Mouse (Mus musculus): ENCODE results near the gene Fam161b.

DNA sequence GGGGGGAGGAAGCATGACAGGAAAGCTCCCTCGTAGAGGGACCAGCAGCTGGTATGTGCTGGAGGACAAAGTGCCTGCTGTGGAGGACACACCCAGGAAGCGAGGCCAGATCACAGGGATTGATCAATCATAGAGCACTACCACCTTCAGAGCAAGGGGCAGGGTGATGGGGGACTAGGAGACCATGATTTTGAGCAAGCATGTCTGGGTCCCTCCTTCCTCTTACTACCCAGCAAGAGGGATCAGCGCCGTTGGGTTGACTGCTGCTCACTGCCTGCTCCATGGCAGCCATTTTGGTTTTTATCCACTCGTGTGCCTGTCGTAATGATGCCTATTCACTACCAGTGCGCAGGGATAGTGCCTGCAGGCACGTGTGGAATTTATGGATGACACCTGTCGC is 2.7 kb upstream of the Fam161b start:
- TF ChIP-seq ZC3H11A (IDR thresholded peaks at IDR 0.05; ENCODE audit: borderline replicate concordance, low read depth, low read length) (no peak), MAFK (IDR thresholded peaks at IDR 0.05; ENCODE audit: insufficient read depth, low read depth, low read length) (no peak), CHD2 (IDR thresholded peaks at IDR 0.05; ENCODE audit: low read depth, low read length) (no peak), ZNF384 (IDR thresholded peaks at IDR 0.05; ENCODE audit: low read depth, low read length) (no peak), HCFC1 (IDR thresholded peaks at IDR 0.05; ENCODE audit: borderline replicate concordance, insufficient read depth, low read length) (no peak)

All from ES-E14 (cell line).